Mouse (Mus musculus): Measurements from ENCODE around the gene Lhx6. TPM values are rescaled to one million over a fixed set of nuclear protein-coding genes. Genes with fewer than 3 reads are reported as not detected.
"Not testable (repeated sequence)": the region's sequence is repeated elsewhere in the genome, so short reads cannot be mapped to it uniquely, and the experiment has no call there.

Lhx6 gene
- polyA plus RNA-seq (2012; rRNA removed): 1.4 and 1.7 TPM in 2 replicates

DNA sequence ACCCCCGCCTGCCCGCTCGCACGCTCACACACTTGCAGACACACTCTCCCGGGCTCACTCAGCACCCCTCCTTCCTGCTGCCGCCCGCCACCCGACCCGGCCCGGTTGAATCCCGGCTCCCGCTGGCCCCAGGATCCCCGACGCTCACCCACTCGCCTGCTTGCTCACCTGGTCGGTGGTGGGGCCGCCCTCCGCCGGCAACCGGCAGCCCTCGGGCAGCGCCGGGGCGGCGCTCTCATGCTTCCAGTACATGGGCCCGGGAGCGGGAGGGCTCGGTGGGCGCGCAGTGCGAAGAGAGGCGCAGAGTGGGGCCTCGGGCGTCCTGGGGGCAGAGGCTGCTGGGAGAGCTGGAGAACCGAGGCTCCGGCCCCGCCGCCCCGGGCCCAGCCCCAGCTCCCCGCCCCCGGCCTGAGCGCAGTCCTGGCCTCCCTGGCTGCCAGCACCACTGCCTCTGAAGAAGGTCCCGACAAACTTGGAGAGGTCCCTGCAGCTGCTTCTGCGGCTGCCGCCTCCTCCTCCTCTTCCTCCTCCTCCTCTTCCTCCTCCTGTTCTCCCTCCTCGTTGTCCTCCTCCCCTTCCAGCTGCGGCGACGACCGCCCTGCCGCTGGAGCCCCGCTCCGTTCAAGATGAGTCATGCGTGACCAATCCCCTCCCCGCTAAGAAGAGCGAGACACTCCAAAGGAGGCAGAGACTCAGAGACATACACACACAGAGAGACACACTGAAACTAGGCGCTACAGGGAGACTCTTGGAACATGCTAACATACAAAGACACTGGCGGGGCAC, at the start of gene Lhx6:
TSS of gene Lhx6 (minus strand) at position 453 of the 786 bp plus-strand sequence.
- H3K4me1 ChIP-seq (ENCODE audit: control insufficient read depth, insufficient read depth, low read length): peaks cover 3% of the 10 kb centered on the region; the same call in 1 of the 2 replicates
- no peak for DNase-seq

DNA sequence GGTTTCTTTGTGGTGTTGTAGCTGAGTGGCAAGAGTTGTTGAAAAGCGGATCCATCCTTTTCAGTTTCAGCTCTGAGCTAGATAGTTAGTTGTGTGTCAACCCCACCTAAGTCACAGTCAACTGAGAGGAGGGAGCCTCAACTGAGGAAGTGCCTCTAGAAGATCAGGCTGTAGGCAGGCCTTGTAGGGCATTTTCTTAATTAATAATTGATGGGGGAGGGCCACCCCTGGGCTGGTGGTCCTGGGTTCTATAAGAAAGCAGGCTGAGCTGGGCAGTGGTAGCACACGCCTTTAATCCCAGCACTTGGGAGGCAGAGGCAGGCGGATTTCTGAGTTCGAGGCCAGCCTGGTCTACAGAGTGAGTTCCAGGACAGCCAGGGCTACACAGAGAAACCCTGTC, 47.2 kb upstream of the Lhx6 start:
- not testable (repeated sequence) for H3K4me3 ChIP-seq (ENCODE audit: insufficient read depth, low read depth, low read length); H3K36me3 ChIP-seq (ENCODE audit: control insufficient read depth, insufficient read depth, low read length); H3K27me3 ChIP-seq (replicated peaks; ENCODE audit: control insufficient read depth, insufficient read depth, low read length); H3K4me1 ChIP-seq (ENCODE audit: control insufficient read depth, insufficient read depth, low read length); DNase-seq; H3K27ac ChIP-seq (ENCODE audit: insufficient read depth, low read depth, low read length)
- 98% methylated on average over 4 of the region's 4 CpGs for WGBS

More for the DNA sequence above, at the start of gene Lhx6:
- TF ChIP-seq CTCF (conservative IDR thresholded peaks at IDR 0.05; ENCODE audit: insufficient read depth, insufficient read length, low read depth, low read length) (no peak), POLR2A (IDR thresholded peaks at IDR 0.05; ENCODE audit: low read depth, low read length) (no peak)
- Histone ChIP-seq H3K4me3 (ENCODE audit: insufficient read depth, low read depth, low read length) (peak within 1 kb of the TSS; percentile 31), H3K27me3 (replicated peaks; ENCODE audit: control insufficient read depth, insufficient read depth, low read length) (peaks cover 5% of the 10 kb centered on the region), H3K36me3 (ENCODE audit: control insufficient read depth, insufficient read depth, low read length) (no peaks in the 10 kb centered on the region), H3K27ac (ENCODE audit: insufficient read depth, low read depth, low read length) (no peak within 1 kb of the TSS)
- 1% methylated on average over 58 of the region's 58 CpGs for WGBS

DNA sequence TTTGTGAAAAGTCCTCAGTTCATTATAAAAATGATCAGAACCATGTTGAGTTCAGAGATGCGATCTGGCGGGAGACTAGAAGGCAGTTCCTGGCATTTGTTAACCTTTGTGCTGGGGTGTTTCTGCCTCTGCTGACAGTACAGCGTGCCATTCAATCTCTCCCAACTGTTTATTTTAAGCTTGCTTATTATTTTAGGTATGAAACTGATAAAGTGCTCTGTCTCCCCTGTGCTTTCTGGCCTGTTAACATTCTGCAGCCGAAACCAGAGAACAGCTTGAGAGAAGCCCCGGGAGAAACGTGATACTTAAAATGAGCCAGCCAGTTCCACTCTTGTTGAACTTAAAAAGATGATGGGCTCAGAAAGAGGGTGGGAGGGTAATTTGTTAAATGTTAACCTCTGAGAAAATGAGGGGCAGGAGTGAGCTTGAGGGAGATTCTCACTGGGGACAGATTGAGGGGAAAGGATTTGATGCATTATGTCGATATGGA, 43.7 kb upstream of the Lhx6 start:
- no peak overlapping the region for H3K27ac ChIP-seq (ENCODE audit: insufficient read depth, low read depth, low read length)
- H3K4me3 ChIP-seq (ENCODE audit: insufficient read depth, low read depth, low read length): no peak overlapping the region
- 69% methylated on average over 7 of the region's 7 CpGs for WGBS
- peaks cover 1% of the 10 kb centered on the region; the same call in 1 of the 2 replicates for H3K36me3 ChIP-seq (ENCODE audit: control insufficient read depth, insufficient read depth, low read length)
- DNase-seq: no peak
- no peaks in the 10 kb centered on the region for H3K27me3 ChIP-seq (replicated peaks; ENCODE audit: control insufficient read depth, insufficient read depth, low read length)
- H3K4me1 ChIP-seq (ENCODE audit: control insufficient read depth, insufficient read depth, low read length): no peaks in the 10 kb centered on the region
- TF ChIP-seq POLR2A (IDR thresholded peaks at IDR 0.05; ENCODE audit: low read depth, low read length): no peak

DNA sequence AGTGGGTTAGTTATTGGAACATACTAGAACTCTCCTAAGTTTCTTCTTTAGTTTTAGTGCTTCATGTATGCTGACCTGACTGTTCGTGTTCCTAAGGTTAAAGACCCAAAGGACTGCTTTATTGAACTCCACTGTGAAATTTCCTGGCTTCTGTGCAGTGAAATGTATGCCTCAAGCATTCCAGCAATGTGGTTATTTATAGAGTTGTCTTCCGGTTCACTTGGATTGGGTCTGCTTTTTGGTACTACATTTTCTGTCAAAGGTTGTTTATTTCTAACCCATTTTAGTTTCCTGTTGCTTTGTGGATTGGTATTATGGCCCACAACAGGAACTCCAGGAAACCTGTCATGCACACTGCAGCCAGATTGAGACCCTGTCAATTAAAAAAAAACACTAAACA, 33.9 kb upstream of the Lhx6 start:
- H3K4me3 ChIP-seq (ENCODE audit: insufficient read depth, low read depth, low read length): no peak overlapping the region
- no peaks in the 10 kb centered on the region; the same call in 1 of the 2 replicates for H3K36me3 ChIP-seq (ENCODE audit: control insufficient read depth, insufficient read depth, low read length)
- no peaks in the 10 kb centered on the region for H3K27me3 ChIP-seq (replicated peaks; ENCODE audit: control insufficient read depth, insufficient read depth, low read length)
- peak; percentile 30 for DNase-seq
- H3K4me1 ChIP-seq (ENCODE audit: control insufficient read depth, insufficient read depth, low read length): peaks cover 13% of the 10 kb centered on the region; the same call in 1 of the 2 replicates
- H3K27ac ChIP-seq (ENCODE audit: insufficient read depth, low read depth, low read length): no peak overlapping the region
- TF ChIP-seq CTCF (conservative IDR thresholded peaks at IDR 0.05; ENCODE audit: insufficient read depth, insufficient read length, low read depth, low read length): no peak
- no peak for TF ChIP-seq POLR2A (IDR thresholded peaks at IDR 0.05; ENCODE audit: low read depth, low read length)
- 33% methylated on average over 2 of the region's 2 CpGs for WGBS

DNA sequence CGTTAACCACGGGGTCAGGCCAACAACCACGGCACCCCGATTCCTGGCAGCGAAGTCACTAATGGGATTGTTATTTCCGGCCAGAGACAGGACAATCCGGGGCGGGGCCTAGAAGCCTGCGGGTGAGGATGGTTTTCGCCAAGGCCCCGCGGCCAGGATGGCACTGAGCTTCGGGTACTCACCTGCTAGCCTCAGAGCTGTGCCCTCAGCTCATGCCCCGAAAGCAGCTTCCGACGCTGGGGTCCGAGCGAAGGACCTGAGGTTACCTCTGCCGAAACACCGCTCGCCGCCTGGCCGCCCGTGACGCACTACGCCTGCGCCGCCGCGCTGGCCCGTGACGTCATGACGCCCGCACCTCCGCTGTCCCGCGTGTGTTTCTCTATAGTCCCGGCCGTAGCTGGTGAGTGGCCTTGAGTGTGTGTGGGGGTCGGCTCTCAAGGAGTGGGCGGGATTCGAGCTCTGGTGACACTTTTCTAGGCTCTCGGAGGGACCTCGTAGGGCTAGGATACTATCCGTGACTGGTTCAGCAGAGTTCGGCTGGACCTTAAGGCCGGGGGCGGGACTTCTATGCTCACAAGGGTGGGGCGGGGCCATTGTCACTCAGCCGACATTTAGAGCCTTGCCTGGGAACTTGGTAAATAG, 31.2 kb upstream of the Lhx6 start, which contains the start of the genes Mrrf and Rbm18:
TSS of gene Mrrf (plus strand) at position 90 of the 642 bp plus-strand sequence.
TSS of gene Rbm18 (minus strand) at position 474 of the 642 bp plus-strand sequence.
- WGBS: under 1% methylated on average over 50 of the region's 50 CpGs

DNA sequence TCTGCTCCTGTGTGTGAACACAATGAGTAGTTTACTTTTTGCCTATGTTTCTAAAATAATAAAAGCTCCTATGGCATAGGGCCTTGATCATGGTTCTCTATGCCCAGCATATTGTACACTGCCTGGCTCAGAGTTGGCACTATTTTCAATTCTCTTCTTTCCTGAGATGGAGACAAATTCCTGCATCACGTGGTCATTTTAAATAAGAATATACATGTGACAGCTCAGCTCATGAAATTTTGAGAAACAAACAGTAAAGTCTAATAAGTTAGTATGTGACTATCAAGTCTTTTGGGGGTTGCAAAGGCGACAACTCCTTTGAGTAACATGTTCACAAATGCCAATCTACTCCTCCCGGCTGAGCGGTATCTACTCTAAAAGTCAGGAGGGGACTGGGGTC, 30.7 kb upstream of the Lhx6 start:
- WGBS: under 1% methylated on average over 4 of the region's 4 CpGs
- H3K27me3 ChIP-seq (replicated peaks; ENCODE audit: control insufficient read depth, insufficient read depth, low read length): no peaks in the 10 kb centered on the region
- H3K4me1 ChIP-seq (ENCODE audit: control insufficient read depth, insufficient read depth, low read length): peaks cover 13% of the 10 kb centered on the region; the same call in 1 of the 2 replicates
- peaks cover 9% of the 10 kb centered on the region for H3K36me3 ChIP-seq (ENCODE audit: control insufficient read depth, insufficient read depth, low read length)
- peak overlapping the region; percentile 85 for H3K4me3 ChIP-seq (ENCODE audit: insufficient read depth, low read depth, low read length)
- peak overlapping the region; percentile 95 for H3K27ac ChIP-seq (ENCODE audit: insufficient read depth, low read depth, low read length)
- no peak for DNase-seq
- TF ChIP-seq CTCF (conservative IDR thresholded peaks at IDR 0.05; ENCODE audit: insufficient read depth, insufficient read length, low read depth, low read length): no peak
- no peak for TF ChIP-seq POLR2A (IDR thresholded peaks at IDR 0.05; ENCODE audit: low read depth, low read length)

More for the DNA sequence above, 31.2 kb upstream of the Lhx6 start, which contains the start of the genes Mrrf and Rbm18:
- TF ChIP-seq CTCF (conservative IDR thresholded peaks at IDR 0.05; ENCODE audit: insufficient read depth, insufficient read length, low read depth, low read length): no peak
- peak; percentile 76 for TF ChIP-seq POLR2A (IDR thresholded peaks at IDR 0.05; ENCODE audit: low read depth, low read length)
- Histone ChIP-seq H3K27me3 (replicated peaks; ENCODE audit: control insufficient read depth, insufficient read depth, low read length) (no peaks in the 10 kb centered on the region), H3K27ac (ENCODE audit: insufficient read depth, low read depth, low read length) (peak within 1 kb of the TSS; percentile 95), H3K36me3 (ENCODE audit: control insufficient read depth, insufficient read depth, low read length) (peaks cover 9% of the 10 kb centered on the region), H3K4me1 (ENCODE audit: control insufficient read depth, insufficient read depth, low read length) (peaks cover 13% of the 10 kb centered on the region; the same call in 1 of the 2 replicates), H3K4me3 (ENCODE audit: insufficient read depth, low read depth, low read length) (peak within 1 kb of the TSS; percentile 85)
- DNase-seq: peak; percentile 95

DNA sequence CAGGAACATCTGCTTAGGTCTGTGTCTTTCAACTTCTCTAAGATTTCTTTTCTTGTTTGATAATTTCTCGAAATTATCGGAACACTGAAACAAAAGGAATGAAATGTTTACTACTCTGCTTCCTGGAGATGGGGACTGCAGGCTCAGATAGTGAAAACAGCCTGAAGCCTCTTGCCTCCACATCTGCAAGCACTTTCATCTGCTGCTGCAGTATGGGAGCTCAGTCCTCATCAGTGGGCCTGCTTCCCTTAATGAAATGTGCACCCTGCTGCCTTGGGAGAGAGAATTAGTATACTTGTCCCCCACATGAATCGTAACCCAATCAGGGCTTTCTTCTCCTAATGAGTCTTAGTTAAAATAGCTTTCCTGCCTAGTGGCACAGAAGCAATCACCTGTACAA, 23.8 kb upstream of the Lhx6 start:
- WGBS: 82% methylated on average over 3 of the region's 3 CpGs
- Histone ChIP-seq H3K4me3 (ENCODE audit: insufficient read depth, low read depth, low read length) (no peak overlapping the region), H3K27ac (ENCODE audit: insufficient read depth, low read depth, low read length) (no peak overlapping the region), H3K27me3 (replicated peaks; ENCODE audit: control insufficient read depth, insufficient read depth, low read length) (no peaks in the 10 kb centered on the region), H3K36me3 (ENCODE audit: control insufficient read depth, insufficient read depth, low read length) (peaks cover 16% of the 10 kb centered on the region), H3K4me1 (ENCODE audit: control insufficient read depth, insufficient read depth, low read length) (peaks cover 7% of the 10 kb centered on the region)
- TF ChIP-seq CTCF (conservative IDR thresholded peaks at IDR 0.05; ENCODE audit: insufficient read depth, insufficient read length, low read depth, low read length) (no peak), POLR2A (IDR thresholded peaks at IDR 0.05; ENCODE audit: low read depth, low read length) (no peak)
- DNase-seq: no peak

Data from kidney, adult 2 months (tissue).